Mouse (Mus musculus) midbrain, embryonic 13.5 days (tissue): ENCODE results near the gene Exosc6. TPM values are rescaled to one million over a fixed set of nuclear protein-coding genes. Genes with fewer than 3 reads are reported as not detected.
"Not testable (repeated sequence)": the region's sequence is repeated elsewhere in the genome, so short reads cannot be mapped to it uniquely, and the experiment has no call there.

Experiments
- ATAC-seq: fragments of 200-750 bp; cut with Nextera tagmentation; 2 replicates; pipeline ENCODE4 v1.8.0; 2017; ENCODE audit warnings: mild to moderate bottlenecking, moderate TSS enrichment, moderate library complexity
- H3K27ac ChIP-seq: fragments of 300-500 bp; sonication (generic); 2 replicates; pipeline ENCODE4 v1.5.1; 2015; ENCODE audit warnings: inconsistent platforms, mild to moderate bottlenecking, moderate library complexity
- H3K27me3 ChIP-seq: fragments of 300-500 bp; sonication (generic); 2 replicates; pipeline ENCODE4 v1.6.1; 2015; ENCODE audit warnings: mild to moderate bottlenecking, inconsistent platforms
- H3K36me3 ChIP-seq: fragments of 300-500 bp; sonication (generic); 2 replicates; pipeline ENCODE4 v1.6.1; 2015; ENCODE audit warnings: mild to moderate bottlenecking, inconsistent platforms
- H3K4me1 ChIP-seq: fragments of 300-500 bp; sonication (generic); replicated peaks from 2 replicates; pipeline ENCODE4 v1.6.1; 2015; ENCODE audit warnings: inconsistent platforms
- H3K4me2 ChIP-seq: fragments of 300-500 bp; sonication (generic); replicated peaks from 2 replicates; pipeline ENCODE4 v1.6.1; 2015; ENCODE audit warnings: moderate library complexity, mild to moderate bottlenecking, inconsistent platforms
- H3K4me3 ChIP-seq: fragments of 300-500 bp; sonication (generic); replicated peaks from 2 replicates; pipeline ENCODE4 v1.5.1; 2015; ENCODE audit warnings: mild to moderate bottlenecking, inconsistent platforms
- H3K9ac ChIP-seq: fragments of 300-500 bp; sonication (generic); replicated peaks from 2 replicates; pipeline ENCODE4 v1.6.1; 2015; ENCODE audit warnings: mild to moderate bottlenecking, inconsistent platforms
- H3K9me3 ChIP-seq: fragments of 300-500 bp; sonication (generic); 2 replicates; pipeline ENCODE4 v1.6.1; 2016; ENCODE audit warnings: mild to moderate bottlenecking, inconsistent platforms
- WGBS: fragments of 180-500 bp; shearing (Covaris S2); methylation state at CpG from one replicate; pipeline ENCODE4 v1.1.7; 2015; 5-methylcytosine and 5-hydroxymethylcytosine counted together
- polyA plus RNA-seq: library from polyadenylated mRNA; unstranded; fragments of >200 nt; fragmentation: Nextera tagmentation; extraction: Ambion mirVana; gene quantifications from 2 replicates; pipeline ENCODE4 v1.2.1, GENCODE M21; 2015

Gene Exosc6
- polyA plus RNA-seq, 1 experiment from 2014 or later = not detected

DNA sequence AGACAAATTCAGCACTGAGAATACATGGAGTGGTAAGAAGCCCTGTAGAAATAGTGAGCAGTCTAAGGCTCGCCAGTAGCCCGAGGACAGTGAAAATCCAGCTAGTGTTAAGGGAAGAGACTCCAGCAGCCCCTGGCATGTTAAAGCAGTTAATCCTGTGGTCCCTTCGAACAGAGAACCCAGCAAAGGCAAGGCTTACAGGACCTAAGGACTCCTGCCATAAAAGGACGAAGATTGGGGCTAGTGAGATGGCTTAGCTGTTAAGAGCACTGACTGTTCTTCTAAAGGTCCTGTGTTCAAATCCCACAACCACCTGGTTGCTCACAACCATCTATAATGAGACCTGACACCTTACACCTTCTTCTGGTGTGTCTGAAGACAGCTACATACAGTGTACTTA lies 10.2 kb downstream of the Exosc6 start:
- WGBS = 69% methylated on average over 4 of the region's 4 CpGs

DNA sequence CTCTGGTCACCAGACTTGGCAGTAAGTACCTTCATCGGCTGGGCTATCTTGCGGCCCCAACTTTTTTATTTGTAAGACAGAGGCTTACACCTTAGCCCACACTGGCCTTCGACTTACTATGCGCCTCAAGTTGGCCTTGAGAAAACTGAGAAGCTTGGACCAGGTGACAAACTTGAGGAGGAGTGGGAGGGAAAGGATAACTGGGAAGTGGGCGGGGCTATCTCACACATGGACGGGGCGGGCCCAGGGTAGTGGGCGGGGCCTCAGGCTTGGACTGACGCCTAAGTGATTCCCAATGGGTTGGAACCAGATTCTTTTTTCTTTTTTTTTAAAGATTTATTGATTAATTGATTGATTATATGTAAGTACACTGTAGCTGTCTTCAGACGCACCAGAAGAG lies 11.3 kb downstream of the Exosc6 start:
- WGBS = 34% methylated on average over 10 of the region's 10 CpGs
- no peaks in the 10 kb centered on the region for H3K36me3 ChIP-seq
- no peak overlapping the region for H3K4me2 ChIP-seq
- H3K4me3 ChIP-seq = no peak overlapping the region
- H3K9me3 ChIP-seq = no peaks in the 10 kb centered on the region
- H3K9ac ChIP-seq = no peak overlapping the region
- no peak overlapping the region for H3K27ac ChIP-seq
- H3K27me3 ChIP-seq = 0 out of 2 replicates have a peak, but pooled peaks cover 6% of the 10 kb centered on the region
- ATAC-seq = no peak
- no peaks in the 10 kb centered on the region for H3K4me1 ChIP-seq

More for the DNA sequence above, 10.2 kb downstream of the Exosc6 start:
- Histone ChIP-seq H3K27me3 (0 out of 2 replicates have a peak, but pooled peaks cover 6% of the 10 kb centered on the region), H3K4me1 (peaks cover 3% of the 10 kb centered on the region), H3K9ac (no peak overlapping the region), H3K4me3 (no peak overlapping the region), H3K36me3 (no peaks in the 10 kb centered on the region), H3K27ac (no peak overlapping the region), H3K9me3 (no peaks in the 10 kb centered on the region), H3K4me2 (no peak overlapping the region)
- no peak for ATAC-seq

DNA sequence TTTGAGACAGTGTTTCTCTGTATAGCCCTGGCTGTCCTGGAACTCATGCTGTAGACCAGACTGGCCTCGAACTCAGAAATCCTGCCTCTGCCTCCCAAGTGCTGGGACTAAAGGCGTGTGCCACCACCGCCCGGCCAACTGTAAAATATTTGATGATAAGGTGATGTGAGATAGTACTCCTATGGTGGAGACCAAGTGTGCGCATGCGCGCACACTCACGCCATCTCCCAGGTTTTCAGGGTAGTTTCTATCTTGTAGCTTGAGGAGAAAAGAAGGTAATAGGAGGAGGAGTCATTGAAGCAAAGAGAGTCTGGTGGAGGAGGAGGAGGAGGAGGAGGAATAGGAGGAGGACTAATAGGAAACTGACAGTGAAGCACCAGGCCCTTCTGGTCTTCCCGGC lies 12.5 kb downstream of the Exosc6 start:
- not testable (repeated sequence) for H3K4me1 ChIP-seq, H3K27me3 ChIP-seq, H3K27ac ChIP-seq, H3K36me3 ChIP-seq, H3K9me3 ChIP-seq, ATAC-seq, H3K4me2 ChIP-seq, H3K4me3 ChIP-seq, H3K9ac ChIP-seq
- WGBS = 92% methylated on average over 9 of the region's 9 CpGs

DNA sequence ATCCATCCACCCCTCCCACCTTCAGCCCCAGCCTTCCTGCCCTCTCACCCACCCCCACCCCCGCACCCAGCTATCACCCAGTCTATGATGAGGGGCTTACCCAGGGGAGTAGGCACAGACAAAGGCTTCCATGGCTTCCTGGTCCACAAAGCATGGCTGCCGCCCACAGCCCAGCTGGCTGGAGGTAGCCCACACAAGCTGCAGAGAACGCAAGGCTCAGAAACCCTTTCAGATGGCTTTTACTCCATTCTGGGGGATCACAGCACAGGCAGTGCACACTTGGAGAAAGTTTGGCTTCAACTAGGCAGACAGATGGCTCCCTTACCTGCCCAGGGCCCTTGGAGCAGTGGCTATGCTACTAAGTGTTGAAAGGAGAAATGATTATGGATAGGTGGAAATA lies 19.8 kb downstream of the Exosc6 start:
- no peak overlapping the region for H3K9ac ChIP-seq
- H3K9me3 ChIP-seq = no peaks in the 10 kb centered on the region
- H3K36me3 ChIP-seq = no peaks in the 10 kb centered on the region
- 79% methylated on average over 3 of the region's 3 CpGs for WGBS
- no peak overlapping the region for H3K27ac ChIP-seq
- H3K4me2 ChIP-seq = no peak overlapping the region
- H3K27me3 ChIP-seq = no peaks in the 10 kb centered on the region
- ATAC-seq = no peak
- no peak overlapping the region for H3K4me3 ChIP-seq
- no peaks in the 10 kb centered on the region for H3K4me1 ChIP-seq

DNA sequence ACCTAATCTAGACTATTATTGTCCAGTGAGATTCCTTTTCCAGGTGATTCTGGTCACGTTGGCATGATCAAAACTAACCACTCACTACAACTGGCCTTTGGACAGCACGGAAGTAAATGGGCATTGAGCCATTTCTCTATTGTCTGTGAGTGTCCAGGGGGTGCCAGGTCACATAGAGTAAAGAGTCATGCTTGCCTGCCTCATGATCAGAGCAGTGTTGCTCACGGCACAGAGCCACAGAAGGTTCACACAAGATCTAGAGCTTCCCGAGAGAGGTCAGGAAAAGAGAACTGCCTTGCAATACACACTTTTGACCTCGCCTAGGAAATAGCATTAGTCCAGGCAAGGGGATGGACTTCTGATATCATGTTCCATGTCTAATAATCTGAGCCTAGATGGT lies 23.3 kb downstream of the Exosc6 start:
- ATAC-seq = no peak
- H3K36me3 ChIP-seq = no peaks in the 10 kb centered on the region
- H3K4me1 ChIP-seq = peaks cover 13% of the 10 kb centered on the region
- H3K27ac ChIP-seq = no peak overlapping the region
- no peak overlapping the region for H3K4me3 ChIP-seq
- H3K9ac ChIP-seq = no peak overlapping the region
- no peaks in the 10 kb centered on the region for H3K27me3 ChIP-seq
- no peaks in the 10 kb centered on the region for H3K9me3 ChIP-seq
- no peak overlapping the region for H3K4me2 ChIP-seq
- WGBS = 55% methylated on average over 5 of the region's 5 CpGs

DNA sequence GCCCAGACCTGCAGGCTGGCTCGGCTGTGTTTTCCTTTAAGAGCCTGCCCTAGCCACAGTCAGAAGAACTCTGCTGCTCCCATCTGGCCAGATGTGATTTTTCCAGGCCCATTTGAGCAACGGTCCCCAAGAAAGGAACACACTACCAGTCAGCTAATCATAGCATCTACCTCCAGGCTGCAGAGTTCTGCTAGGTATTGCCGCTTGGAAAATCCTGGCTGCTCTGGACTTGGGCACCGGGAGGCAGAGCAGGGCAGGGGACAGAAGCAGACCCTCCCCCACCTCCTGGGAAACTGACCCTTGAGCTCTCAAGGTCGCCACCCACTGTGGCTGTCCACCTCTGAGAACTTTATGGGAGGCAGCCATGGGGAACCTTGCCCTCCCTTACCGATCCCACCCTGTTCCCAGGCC lies 23.7 kb downstream of the Exosc6 start:
- no peak for ATAC-seq
- H3K9ac ChIP-seq = no peak overlapping the region
- H3K9me3 ChIP-seq = no peaks in the 10 kb centered on the region
- H3K36me3 ChIP-seq = no peaks in the 10 kb centered on the region
- H3K4me2 ChIP-seq = no peak overlapping the region
- no peaks in the 10 kb centered on the region for H3K27me3 ChIP-seq
- no peak overlapping the region for H3K4me3 ChIP-seq
- 33% methylated on average over 6 of the region's 6 CpGs for WGBS
- peaks cover 13% of the 10 kb centered on the region for H3K4me1 ChIP-seq
- no peak overlapping the region for H3K27ac ChIP-seq

DNA sequence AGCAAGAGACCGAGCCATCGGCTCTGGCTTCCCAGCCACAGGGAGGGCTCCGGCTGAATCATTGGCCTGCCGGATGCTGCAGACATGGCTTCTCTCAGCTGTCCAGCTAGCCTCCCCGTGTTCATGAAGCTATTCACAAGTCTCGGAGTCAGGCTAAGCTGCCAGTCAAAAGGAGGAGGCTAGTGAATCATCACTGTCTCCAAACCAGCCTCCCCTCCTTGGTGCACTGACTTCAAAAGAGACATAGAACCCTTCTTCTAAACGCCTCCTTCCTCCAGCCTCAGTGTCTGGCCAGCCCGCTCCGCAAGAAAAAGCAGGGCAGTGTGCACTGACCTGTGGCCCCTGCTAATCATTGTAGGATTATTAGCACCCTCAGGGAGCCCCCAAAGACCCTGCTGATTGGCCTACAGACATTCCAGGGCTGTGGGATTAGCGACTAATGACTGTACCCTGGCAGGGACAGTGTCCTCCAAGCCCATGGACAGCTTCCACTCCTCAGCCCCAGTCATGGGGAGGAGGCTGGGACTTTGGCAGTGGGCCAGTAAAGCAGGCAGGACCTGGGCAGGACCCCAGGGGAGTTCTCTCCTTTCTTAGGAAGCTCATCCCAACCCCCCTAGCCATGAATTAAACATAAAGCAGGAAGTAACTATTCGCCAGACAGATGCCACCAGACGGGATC lies 25.6 kb downstream of the Exosc6 start:
- no peak overlapping the region for H3K4me2 ChIP-seq
- peak overlapping the region; percentile 39; the same call in 1 of the 2 replicates for H3K9ac ChIP-seq
- H3K27ac ChIP-seq = no peak overlapping the region
- H3K9me3 ChIP-seq = no peaks in the 10 kb centered on the region
- WGBS = 28% methylated on average over 12 of the region's 12 CpGs
- no peak overlapping the region for H3K4me3 ChIP-seq
- no peaks in the 10 kb centered on the region for H3K36me3 ChIP-seq
- H3K27me3 ChIP-seq = no peaks in the 10 kb centered on the region
- peaks cover 13% of the 10 kb centered on the region for H3K4me1 ChIP-seq
- peak; percentile 69 for ATAC-seq

DNA sequence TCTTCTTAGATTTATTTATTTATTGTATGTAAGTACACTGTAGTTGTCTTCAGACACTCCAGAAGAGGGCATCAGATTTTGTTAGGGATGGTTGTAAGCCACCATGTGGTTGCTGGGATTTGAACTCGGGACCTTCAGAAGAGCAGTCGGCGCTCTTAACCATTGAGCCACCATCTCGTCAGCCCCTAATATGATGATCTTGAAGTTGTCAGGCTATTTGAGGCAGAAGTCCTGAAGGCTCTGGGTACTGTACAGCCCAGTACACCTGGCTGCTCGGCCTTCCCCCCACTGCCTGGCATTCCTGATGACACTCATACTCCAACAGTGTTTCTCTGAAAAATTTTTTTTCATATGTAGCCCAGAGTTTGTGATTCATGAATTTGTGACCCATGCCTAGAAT lies 27.8 kb downstream of the Exosc6 start:
- H3K27me3 ChIP-seq, H3K36me3 ChIP-seq, H3K9me3 ChIP-seq, H3K4me3 ChIP-seq, H3K4me2 ChIP-seq, H3K27ac ChIP-seq, H3K9ac ChIP-seq, ATAC-seq: not testable (repeated sequence)
- H3K4me1 ChIP-seq = peaks cover 13% of the 10 kb centered on the region
- 94% methylated on average over 5 of the region's 5 CpGs for WGBS

DNA sequence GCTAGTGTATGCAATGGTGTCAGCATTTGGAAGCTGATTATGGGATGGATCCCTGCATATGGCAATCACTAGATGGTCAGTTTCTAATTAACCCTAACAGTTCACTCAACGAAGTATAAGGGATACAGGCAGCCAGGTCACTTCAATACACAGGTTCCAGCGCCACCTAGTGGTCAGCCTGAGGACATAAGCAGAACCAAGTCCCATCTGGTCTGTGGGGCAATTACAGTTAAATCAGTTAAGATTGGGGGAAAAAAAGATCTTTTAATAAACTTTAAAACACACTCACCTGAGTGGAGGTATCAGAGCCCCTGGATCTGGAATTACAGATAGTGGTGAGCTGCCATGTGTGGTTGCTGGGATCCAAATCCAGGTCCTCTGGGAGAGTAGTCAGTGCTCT lies 34.0 kb downstream of the Exosc6 start:
- no peak for ATAC-seq
- WGBS = 3% methylated on average over 2 of the region's 2 CpGs

DNA sequence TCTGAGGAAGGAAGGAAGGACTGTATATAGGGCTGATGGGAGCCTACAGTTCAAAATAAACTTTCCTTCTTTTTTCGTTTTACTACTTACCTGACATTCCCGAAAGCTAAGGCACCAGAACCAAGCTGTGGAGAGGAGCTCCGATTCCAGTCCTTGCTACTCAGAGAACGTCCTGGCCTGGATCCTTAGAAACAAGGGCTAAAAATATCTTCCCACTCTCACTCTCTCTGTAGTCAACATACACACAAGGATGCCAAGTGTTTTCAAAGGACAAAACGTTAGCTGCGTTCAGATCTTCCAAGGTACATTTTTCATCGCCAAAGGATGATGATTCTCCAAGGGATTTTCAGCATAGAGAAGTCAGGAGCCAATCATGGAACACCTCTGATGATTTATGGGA lies 35.6 kb downstream of the Exosc6 start:
- WGBS = 84% methylated on average over 7 of the region's 7 CpGs
- ATAC-seq = no peak
- H3K4me2 ChIP-seq = no peak overlapping the region

More for the DNA sequence above, 34.0 kb downstream of the Exosc6 start:
- Histone ChIP-seq H3K9me3 (no peaks in the 10 kb centered on the region), H3K4me2 (no peak overlapping the region), H3K4me1 (peaks cover 4% of the 10 kb centered on the region; the same call in 1 of the 2 replicates), H3K36me3 (no peaks in the 10 kb centered on the region), H3K9ac (no peak overlapping the region), H3K27ac (no peak overlapping the region), H3K27me3 (no peaks in the 10 kb centered on the region), H3K4me3 (no peak overlapping the region)

DNA sequence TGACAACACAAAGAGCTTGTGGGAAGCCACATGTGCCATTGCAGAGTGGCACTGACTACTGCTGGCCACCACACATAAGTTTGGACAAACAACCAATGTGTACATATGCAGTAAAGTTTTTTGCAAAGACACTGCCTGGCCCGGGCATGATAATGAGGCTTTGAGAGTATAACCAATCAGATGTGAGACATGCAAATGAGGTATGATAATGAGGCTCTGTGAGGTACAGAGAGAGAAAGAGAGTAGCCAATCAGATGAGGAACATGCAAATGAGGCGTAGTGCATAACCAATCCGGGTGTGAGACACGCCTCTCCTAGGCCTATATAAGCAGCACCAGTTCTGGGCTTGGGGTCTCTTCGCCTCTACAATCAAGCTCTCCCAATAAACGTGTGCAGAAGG lies 36.2 kb downstream of the Exosc6 start, which contains the start of gene Clec18a:
Clec18a (minus strand) TSS at position 101 of the 400 bp plus-strand sequence.
- H3K27me3 ChIP-seq, H3K9me3 ChIP-seq, H3K4me2 ChIP-seq, H3K36me3 ChIP-seq, H3K9ac ChIP-seq, ATAC-seq, H3K27ac ChIP-seq, H3K4me3 ChIP-seq: not testable (repeated sequence)
- WGBS = 90% methylated on average over 6 of the region's 6 CpGs
- H3K4me1 ChIP-seq = peaks cover 14% of the 10 kb centered on the region

More for the DNA sequence above, 35.6 kb downstream of the Exosc6 start:
- Histone ChIP-seq H3K4me3 (no peak overlapping the region), H3K4me1 (peaks cover 14% of the 10 kb centered on the region), H3K27ac (no peak overlapping the region), H3K27me3 (no peaks in the 10 kb centered on the region), H3K9ac (no peak overlapping the region), H3K9me3 (no peaks in the 10 kb centered on the region), H3K36me3 (no peaks in the 10 kb centered on the region)

DNA sequence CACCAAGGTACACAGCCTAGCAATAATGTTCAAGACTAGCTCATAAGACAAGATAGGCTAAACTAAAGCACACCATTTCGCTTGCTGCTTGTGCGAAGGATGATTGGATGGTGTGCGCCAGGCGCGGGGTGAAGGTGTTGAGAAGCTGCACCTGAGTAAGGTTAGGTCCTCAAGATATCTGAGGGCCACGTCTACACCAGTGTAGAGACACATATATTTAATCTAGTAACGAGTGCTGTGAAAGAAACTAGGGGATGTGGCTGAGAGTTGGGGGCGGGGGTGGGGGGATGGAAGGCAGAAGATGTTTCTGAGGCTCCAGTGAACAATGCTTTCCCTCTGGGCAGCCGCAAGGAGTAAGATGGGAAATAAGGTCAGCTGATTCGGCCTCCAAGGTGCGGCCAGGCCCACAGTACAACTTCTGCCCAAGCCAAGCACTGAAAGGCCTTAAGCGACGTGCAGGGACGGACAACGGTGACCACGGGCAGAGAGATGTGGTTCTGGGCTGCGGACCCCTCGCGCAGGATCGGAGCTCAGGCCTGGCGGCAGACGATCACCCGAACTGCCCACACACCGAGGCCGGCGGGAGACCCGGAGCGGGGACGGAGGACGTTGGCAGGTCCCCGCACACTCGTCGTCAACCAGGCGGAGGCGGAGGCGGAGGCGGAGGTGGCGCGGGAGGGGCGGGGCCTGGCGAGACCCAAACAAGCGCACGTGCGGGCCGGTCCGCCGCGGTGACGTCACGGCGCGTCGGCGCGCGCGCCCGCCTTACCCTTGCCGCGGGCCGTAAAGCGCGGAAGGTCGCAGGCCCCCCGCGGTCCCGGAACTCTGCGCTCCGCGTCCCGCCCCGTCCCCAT lies 38.0 kb downstream of the Exosc6 start, which contains the start of gene Pdpr:
Pdpr (plus strand) TSS at position 766 of the 854 bp plus-strand sequence.
- Histone ChIP-seq H3K36me3 (no peaks in the 10 kb centered on the region), H3K9me3 (no peaks in the 10 kb centered on the region), H3K4me1 (peaks cover 14% of the 10 kb centered on the region), H3K27ac (peak within 1 kb of the TSS; percentile 72), H3K9ac (peak within 1 kb of the TSS; percentile 77), H3K4me2 (peak within 1 kb of the TSS; percentile 83), H3K27me3 (no peaks in the 10 kb centered on the region), H3K4me3 (peak within 1 kb of the TSS; percentile 66)
- ATAC-seq = peak; percentile 93
- WGBS = 5% methylated on average over 72 of the region's 72 CpGs
